Mouse (Mus musculus): ENCODE results near the gene Slc37a1.

Slc37a1 gene

GRCm38 (mm10) chr17:31317521-31318272, 31.1 kb downstream of the Slc37a1 start:
- peak; percentile 75 for DNase-seq (ENCODE audit: low read depth, low spot score)

- DNase-seq (ENCODE audit: low read depth, low spot score) = no peak
Measured at GRCm38 (mm10) chr17:31318906-31319767, 32.5 kb downstream of the Slc37a1 start.

- DNase-seq (ENCODE audit: low read depth, low spot score) = no peak
Measured at GRCm38 (mm10) chr17:31321425-31321824, 34.8 kb downstream of the Slc37a1 start.

GRCm38 (mm10) chr17:31322446-31322845, 35.9 kb downstream of the Slc37a1 start:
- no peak for DNase-seq (ENCODE audit: low read depth, low spot score)

- no peak for DNase-seq (ENCODE audit: low read depth, low spot score)
Measured at GRCm38 (mm10) chr17:31323379-31323778, 36.8 kb downstream of the Slc37a1 start.

- no peak for DNase-seq (ENCODE audit: low read depth, low spot score)
Measured at GRCm38 (mm10) chr17:31324227-31324626, 37.6 kb downstream of the Slc37a1 start.

GRCm38 (mm10) chr17:31325451-31326219, 39.0 kb downstream of the Slc37a1 start:
- peak; percentile 82 for DNase-seq (ENCODE audit: low read depth, low spot score)

GRCm38 (mm10) chr17:31326220-31326852, 39.7 kb downstream of the Slc37a1 start:
- peak; percentile 57 for DNase-seq (ENCODE audit: low read depth, low spot score)

GRCm38 (mm10) chr17:31328466-31328865, 41.9 kb downstream of the Slc37a1 start:
- peak; percentile 69 for DNase-seq (ENCODE audit: low read depth, low spot score)

DNA sequence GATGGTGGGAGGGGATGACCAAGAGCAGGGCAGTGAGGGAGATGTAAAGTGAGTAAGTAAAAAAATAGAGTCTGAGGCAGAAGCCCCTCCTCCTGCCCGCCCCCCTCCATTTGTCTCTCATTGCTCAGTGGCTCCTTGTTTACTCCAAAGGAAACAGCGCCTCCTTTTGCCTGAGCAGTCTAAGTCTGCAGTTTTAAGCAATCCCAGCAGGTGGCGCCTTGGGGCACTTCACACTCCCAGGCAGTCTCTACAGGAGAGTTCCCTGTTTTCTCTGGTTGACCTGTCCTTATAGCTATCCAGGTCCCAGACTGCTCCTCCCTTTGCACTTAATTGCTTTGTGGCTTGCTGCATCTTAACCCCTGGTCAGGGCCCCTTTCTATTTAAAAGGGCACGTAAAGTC, 44.0 kb downstream of the Slc37a1 start:
- DNase-seq (ENCODE audit: low read depth, low spot score) = peak; percentile 94

DNA sequence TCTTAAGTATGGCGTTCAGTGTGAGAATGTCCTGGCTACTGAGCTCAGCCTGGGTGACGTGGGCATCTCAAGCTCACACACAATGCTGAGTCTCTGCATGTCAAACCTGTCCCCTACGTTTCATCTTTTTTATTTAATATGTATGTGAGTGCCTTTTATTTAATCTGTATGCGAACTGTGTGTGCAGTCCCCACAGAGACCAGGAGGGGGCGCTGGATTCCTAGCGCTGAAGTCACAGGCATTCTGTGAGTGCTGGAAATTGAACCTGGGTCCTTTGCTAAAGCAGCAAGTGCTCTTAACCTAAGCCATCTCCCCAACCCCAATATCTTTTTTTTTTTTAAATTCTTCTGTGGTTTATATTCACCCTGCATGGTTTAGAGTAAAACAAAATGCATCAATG, 44.7 kb downstream of the Slc37a1 start:
- peak; percentile 71 for DNase-seq (ENCODE audit: low read depth, low spot score)

- DNase-seq (ENCODE audit: low read depth, low spot score) = no peak
Measured at GRCm38 (mm10) chr17:31331920-31332319, 45.3 kb downstream of the Slc37a1 start.

DNA sequence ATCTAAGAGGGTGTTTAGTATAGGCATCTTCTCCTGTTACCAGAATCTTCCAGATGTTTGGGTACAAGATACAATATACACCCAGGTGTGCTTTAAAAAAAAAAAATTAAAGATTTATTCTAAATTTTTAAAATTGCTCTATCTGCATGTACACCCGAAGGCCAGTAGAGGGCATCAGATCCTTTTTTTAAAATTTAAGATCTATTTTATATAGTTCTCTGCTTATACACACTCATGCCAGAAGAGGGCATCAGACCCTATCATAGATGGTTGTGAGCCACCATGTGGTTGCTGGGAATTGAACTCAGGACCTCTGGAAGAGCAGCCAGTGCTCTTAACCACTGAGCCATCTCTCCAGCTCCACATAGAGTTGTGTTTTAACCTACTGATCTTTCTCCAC, 45.7 kb downstream of the Slc37a1 start:
- peak; percentile 52 for DNase-seq (ENCODE audit: low read depth, low spot score)

GRCm38 (mm10) chr17:31334509-31335260, 48.1 kb downstream of the Slc37a1 start:
- DNase-seq (ENCODE audit: low read depth, low spot score) = no peak

- DNase-seq (ENCODE audit: low read depth, low spot score) = peak; percentile 47
Measured at GRCm38 (mm10) chr17:31335344-31336080, 48.9 kb downstream of the Slc37a1 start.

DNA sequence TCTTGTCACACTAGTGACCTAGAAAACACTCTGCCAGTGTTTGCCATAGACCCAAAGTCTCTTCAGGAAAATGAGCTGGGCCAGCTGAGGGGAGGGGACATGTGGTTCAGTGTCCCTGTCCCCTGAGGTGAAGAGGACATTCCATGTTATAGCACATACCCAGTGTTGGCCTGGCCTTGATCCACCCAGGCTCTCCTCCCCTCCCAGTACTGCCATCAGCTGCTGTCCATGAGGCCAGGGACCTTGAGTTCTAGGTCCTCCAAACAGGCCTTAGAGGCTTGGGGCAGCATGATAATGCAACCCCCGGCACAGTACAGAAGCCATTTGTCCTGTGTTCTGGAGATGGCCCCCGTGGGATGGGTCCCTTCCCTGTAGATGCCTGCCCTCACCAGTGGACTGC, 53.2 kb downstream of the Slc37a1 start:
- DNase-seq (ENCODE audit: low read depth, low spot score) = no peak

- DNase-seq (ENCODE audit: low read depth, low spot score) = no peak
Measured at GRCm38 (mm10) chr17:31342191-31342590, 55.6 kb downstream of the Slc37a1 start.

DNA sequence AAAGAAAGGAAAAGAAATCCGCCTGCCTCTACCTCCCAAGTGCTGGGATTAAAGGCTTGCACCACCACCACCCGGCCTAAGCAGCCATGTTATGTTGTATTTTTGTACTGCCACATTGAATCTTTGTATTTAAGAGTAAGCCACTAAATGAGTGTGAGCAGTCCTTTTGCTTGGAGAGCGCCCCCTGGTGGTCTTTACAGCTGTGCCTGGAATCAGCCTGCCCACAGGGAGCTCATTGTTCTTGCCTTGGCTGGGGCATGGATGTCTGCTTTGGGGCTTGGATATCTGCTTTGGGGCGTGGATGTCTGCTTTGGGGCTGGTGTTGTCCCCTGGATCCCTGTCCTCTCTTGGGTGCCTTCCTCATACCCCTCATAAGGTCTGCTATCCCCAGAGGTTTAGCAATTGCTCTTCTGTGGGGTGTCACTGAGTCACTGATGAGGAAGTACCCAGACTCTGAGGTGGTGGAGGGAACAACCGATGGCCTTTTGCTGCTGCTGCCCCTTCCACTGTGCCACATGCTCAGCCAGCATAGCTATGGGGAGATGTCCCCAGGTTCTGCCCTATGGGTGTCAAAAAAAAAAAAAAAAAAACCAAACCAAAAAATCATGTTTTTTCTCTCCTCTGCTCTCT, 57.7 kb downstream of the Slc37a1 start:
- peak; percentile 88 for DNase-seq (ENCODE audit: low read depth, low spot score)

DNA sequence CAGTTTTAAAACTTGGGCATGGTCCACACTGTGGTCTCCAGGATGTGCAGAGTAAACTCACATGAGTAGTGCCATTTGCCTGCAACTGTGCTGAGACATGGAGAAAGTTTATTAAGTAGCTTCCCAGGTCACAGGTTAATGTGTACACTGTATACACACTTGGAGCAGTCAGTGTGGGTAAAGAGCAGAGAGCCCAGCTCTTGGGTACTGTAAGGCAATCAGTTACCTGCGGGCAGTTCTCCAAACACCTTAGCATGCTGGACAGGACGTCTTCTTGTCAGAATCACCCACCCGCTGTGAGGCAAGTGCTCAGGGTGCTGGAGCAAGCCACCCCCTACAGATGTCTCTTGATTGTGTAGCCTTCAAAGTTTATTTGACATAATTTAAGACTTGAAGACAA, 58.2 kb downstream of the Slc37a1 start:
- DNase-seq (ENCODE audit: low read depth, low spot score) = no peak

DNA sequence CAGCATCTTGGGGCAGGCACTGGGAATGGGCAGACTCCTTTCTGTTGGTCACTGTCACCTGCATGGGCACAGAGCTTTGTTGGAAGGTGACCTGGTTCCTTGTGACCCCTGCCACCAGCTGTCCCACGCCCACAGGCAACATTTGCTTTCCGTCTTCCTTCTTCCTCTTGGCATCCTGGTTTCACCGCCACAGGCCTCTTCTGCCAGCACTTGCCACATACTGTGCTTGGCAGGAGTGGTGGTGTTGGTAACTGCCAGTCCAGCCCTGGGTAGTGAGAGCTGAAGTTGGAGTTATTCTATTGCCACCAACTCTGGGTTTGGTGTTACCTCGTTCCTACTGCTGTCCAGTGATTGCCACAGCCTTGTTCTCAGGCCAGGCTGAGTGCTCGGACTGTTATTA, 61.5 kb downstream of the Slc37a1 start:
- DNase-seq (ENCODE audit: low read depth, low spot score) = no peak

All from ZHBTc4 (cell line).